In the genomic region with DNA sequence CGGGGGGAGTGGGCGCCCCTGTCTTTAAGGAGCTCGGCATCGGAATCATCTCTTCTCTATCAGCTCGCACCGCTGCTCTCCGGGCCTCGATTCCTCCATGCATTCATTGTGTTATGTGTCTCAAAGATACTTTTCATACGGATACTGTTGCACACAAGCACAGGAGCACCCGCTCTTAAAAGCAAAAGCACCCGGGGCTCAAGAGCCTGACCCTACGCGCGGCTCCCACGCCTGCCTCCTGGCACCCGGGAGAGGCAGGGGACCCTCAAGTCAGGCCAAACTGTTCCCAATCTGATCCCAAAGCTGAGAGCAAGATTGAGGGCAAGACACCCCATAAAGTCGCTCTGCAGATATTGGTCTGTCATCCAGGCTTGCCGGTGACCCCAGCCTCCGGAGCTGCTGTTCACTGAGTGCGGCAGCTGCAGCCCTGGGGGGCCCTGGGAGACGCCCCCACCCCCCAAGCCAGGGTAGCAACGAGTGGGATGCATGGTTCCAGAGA, we compare ENCODE assay signal across 8 mouse cellular contexts. TPM values are rescaled to one million over a fixed set of nuclear protein-coding genes. Genes with fewer than 3 reads are reported as not detected.
A peak's percentile ranks its signal among the peaks of the same experiment; 100 is the strongest.
DNase-seq lines count a peak whose midpoint lies in the region; ATAC-seq lines count a peak whose summit lies in the region.

No protein-coding gene starts in this region.

- WGBS in hindbrain, embryonic 16.5 days, result under 1% methylated on average over 21 of the region's 22 CpGs
- 3% methylated on average over 22 of the region's 22 CpGs for WGBS in limb, embryonic 15.5 days
- WGBS in neural tube, embryonic 15.5 days, result 4% methylated on average over 22 of the region's 22 CpGs

- peak; percentile 14 for DNase-seq in adrenal gland, adult 2 months
- no peak for DNase-seq in adrenal gland, adult 8-10 months
- peak; percentile 9 to 11 for DNase-seq in thymus, adult 18-20 months
- DNase-seq in thymus, postnatal 25 days, result no peak
- no peak for DNase-seq in T-cell, adult 2 months (ENCODE audit: low spot score)

- peak overlapping the region; percentile 72 for H3K27ac ChIP-seq in hindbrain, embryonic 16.5 days (ENCODE audit: low read depth, low read length)
- H3K27ac ChIP-seq in limb, embryonic 15.5 days, result peak overlapping the region; percentile 99
- peak overlapping the region; percentile 90 for H3K27ac ChIP-seq in neural tube, embryonic 15.5 days (replicated peaks)

- peak overlapping the region; percentile 75 for H3K9ac ChIP-seq in hindbrain, embryonic 16.5 days (ENCODE audit: low read depth, low read length)
- no peak overlapping the region for H3K9ac ChIP-seq in limb, embryonic 15.5 days
- peak overlapping the region; percentile 50 for H3K9ac ChIP-seq in neural tube, embryonic 15.5 days (replicated peaks)

- peak overlapping the region; percentile 77 for H3K4me2 ChIP-seq in hindbrain, embryonic 16.5 days (ENCODE audit: low read length)
- peak overlapping the region; percentile 61 for H3K4me2 ChIP-seq in limb, embryonic 15.5 days
- H3K4me2 ChIP-seq in neural tube, embryonic 15.5 days, result peak overlapping the region; percentile 92

- no peaks in the 10 kb centered on the region for H3K9me3 ChIP-seq in hindbrain, embryonic 16.5 days (ENCODE audit: control insufficient read depth, low read length)
- H3K9me3 ChIP-seq in limb, embryonic 15.5 days, result no peaks in the 10 kb centered on the region
- no peaks in the 10 kb centered on the region for H3K9me3 ChIP-seq in neural tube, embryonic 15.5 days (replicated peaks)

- H3K4me3 ChIP-seq in hindbrain, embryonic 16.5 days (ENCODE audit: low read length), result peak overlapping the region; percentile 44
- peak overlapping the region; percentile 24 for H3K4me3 ChIP-seq in limb, embryonic 15.5 days
- H3K4me3 ChIP-seq in neural tube, embryonic 15.5 days (replicated peaks), result peak overlapping the region; percentile 84

- ATAC-seq in hindbrain, embryonic 16.5 days, result no peak
- no peak for ATAC-seq in limb, embryonic 15.5 days (ENCODE audit: insufficient number of reproducible peaks, low FRiP score, low TSS enrichment, low read depth)
- ATAC-seq in neural tube, embryonic 15.5 days (ENCODE audit: low FRiP score), result no peak

- no peaks in the 10 kb centered on the region for H3K27me3 ChIP-seq in hindbrain, embryonic 16.5 days (replicated peaks; ENCODE audit: control insufficient read depth, insufficient read depth, low read length)
- H3K27me3 ChIP-seq in limb, embryonic 15.5 days, result no peaks in the 10 kb centered on the region
- no peaks in the 10 kb centered on the region for H3K27me3 ChIP-seq in neural tube, embryonic 15.5 days (replicated peaks)

- peaks cover 22% of the 10 kb centered on the region for H3K4me1 ChIP-seq in hindbrain, embryonic 16.5 days (ENCODE audit: control insufficient read depth, insufficient read depth, low read depth, low read length)
- H3K4me1 ChIP-seq in limb, embryonic 15.5 days, result peaks cover 51% of the 10 kb centered on the region
- peaks cover 49% of the 10 kb centered on the region for H3K4me1 ChIP-seq in neural tube, embryonic 15.5 days

- H3K36me3 ChIP-seq in hindbrain, embryonic 16.5 days (ENCODE audit: control insufficient read depth, insufficient read depth, low read length), result no peaks in the 10 kb centered on the region
- no peaks in the 10 kb centered on the region for H3K36me3 ChIP-seq in limb, embryonic 15.5 days
- no peaks in the 10 kb centered on the region for H3K36me3 ChIP-seq in neural tube, embryonic 15.5 days

RNA-seq across cellular contexts. Expression of gene Stx16, which starts 1.0 kb away (rescaled TPM):
- 10 to 100 TPM; 45.2 to 51.0 TPM for total RNA-seq in adrenal gland, adult 2 months (2021)
- 30.7 and 31.3 TPM in 2 replicates for polyA plus RNA-seq in adrenal gland, adult 2 months (2012; rRNA removed)
- 10 to 100 TPM; 52.0 to 61.3 (median 55.4) TPM for total RNA-seq in adrenal gland, adult 8-10 months (2022)
- polyA plus RNA-seq in hindbrain, embryonic 16.5 days (2015; fragmentation: Nextera tagmentation; extraction: Ambion mirVana), result 11.2 and 12.1 TPM in 2 replicates
- polyA plus RNA-seq in limb, embryonic 15.5 days (2015; fragmentation: Nextera tagmentation; extraction: Ambion mirVana), result 12.5 and 12.6 TPM in 2 replicates
- polyA plus RNA-seq in neural tube, embryonic 15.5 days (2015; fragmentation: Nextera tagmentation; extraction: Ambion mirVana), result 10.4 and 10.9 TPM in 2 replicates

RNA-seq across cellular contexts. Expression of gene Npepl1, which starts 35.0 kb away (rescaled TPM):
- total RNA-seq in adrenal gland, adult 2 months (2021), result 10 to 100 TPM; 53.8 to 66.7 TPM
- polyA plus RNA-seq in adrenal gland, adult 2 months (2012; rRNA removed), result 156 and 183 TPM in 2 replicates
- 10 to 100 TPM; 57.3 to 68.1 (median 62.5) TPM for total RNA-seq in adrenal gland, adult 8-10 months (2022)
- polyA plus RNA-seq in hindbrain, embryonic 16.5 days (2015; fragmentation: Nextera tagmentation; extraction: Ambion mirVana), result 15.2 and 18.1 TPM in 2 replicates
- polyA plus RNA-seq in limb, embryonic 15.5 days (2015; fragmentation: Nextera tagmentation; extraction: Ambion mirVana), result 69.9 and 86.1 TPM in 2 replicates
- 14.1 and 26.0 TPM in 2 replicates for polyA plus RNA-seq in neural tube, embryonic 15.5 days (2015; fragmentation: Nextera tagmentation; extraction: Ambion mirVana)

Comparison
In these comparisons a context has a peak if more than half of its experiments do, and no peak if none do; other contexts are left out.
1. DNase-seq: peak in adrenal gland, adult 2 months (single experiment) and thymus, adult 18-20 months (2 of 2); none in adrenal gland, adult 8-10 months (single experiment), thymus, postnatal 25 days (single experiment) and T-cell, adult 2 months (single experiment).
2. H3K4me3 ChIP-seq: peak in every context shown above with its lines; median percentile 84 in neural tube, embryonic 15.5 days; 44 in hindbrain, embryonic 16.5 days; 24 in limb, embryonic 15.5 days.
3. Peak in every context shown above with its lines, with median percentiles within 50 percentile points of each other: H3K27ac ChIP-seq and H3K4me2 ChIP-seq.